Mouse (Mus musculus): ENCODE measurements around the gene Tdrd12. TPM values are rescaled to one million over a fixed set of nuclear protein-coding genes. Genes with fewer than 3 reads are reported as not detected.

The Tdrd12 gene
- 0.25 and 0.31 TPM in 2 replicates for polyA plus RNA-seq (2012; rRNA removed)

GRCm38 (mm10) chr7:35537562-35537961, at the start of gene Tdrd12:
Tdrd12 (minus strand) TSS chr7:35537745.

GRCm38 (mm10) chr7:35586055-35586905, 48.7 kb upstream of the Tdrd12 start, which contains the start of gene Ankrd27:
Ankrd27 (plus strand) TSS chr7:35586244.

GRCm38 (mm10) chr7:35585191-35586054, 47.9 kb upstream of the Tdrd12 start, which contains the start of gene Rgs9bp:
Rgs9bp (minus strand) TSS chr7:35585582.

GRCm38 (mm10) chr7:35556205-35556603, 18.7 kb upstream of the Tdrd12 start, which contains the start of gene Nudt19:
Nudt19 (minus strand) TSS chr7:35556304.

GRCm38 (mm10) chr7:35447996-35448846, 89.3 kb downstream of the Tdrd12 start, which contains the start of gene Slc7a9:
Slc7a9 (plus strand) TSS chr7:35448796.

Other genes with a start within 250 kb of the Tdrd12 start
- 16.8 and 18.1 TPM in 2 replicates for gene Gpatch1, start 219.3 kb downstream of the Tdrd12 start, polyA plus RNA-seq (2012; rRNA removed)
- 1.6 and 2.4 TPM in 2 replicates for gene Rhpn2, start 203.6 kb downstream of the Tdrd12 start, polyA plus RNA-seq (2012; rRNA removed)
- gene Faap24, start 140.9 kb downstream of the Tdrd12 start, polyA plus RNA-seq (2012; rRNA removed) = 6.9 and 7.5 TPM in 2 replicates
- gene Cep89, start 140.7 kb downstream of the Tdrd12 start, polyA plus RNA-seq (2012; rRNA removed) = 34.6 and 37.7 TPM in 2 replicates
- gene Slc7a9, start 88.9 kb downstream of the Tdrd12 start, polyA plus RNA-seq (2012; rRNA removed) = 0.07 and 0.21 TPM in 2 replicates
- 47.6 and 49.7 TPM in 2 replicates for gene Nudt19, start 18.6 kb upstream of the Tdrd12 start, polyA plus RNA-seq (2012; rRNA removed)
- gene Rgs9bp, start 47.8 kb upstream of the Tdrd12 start, polyA plus RNA-seq (2012; rRNA removed) = 0.23 and 0.26 TPM in 2 replicates
- gene Ankrd27, start 48.5 kb upstream of the Tdrd12 start, polyA plus RNA-seq (2012; rRNA removed) = 30.1 and 30.4 TPM in 2 replicates
- 217 and 222 TPM in 2 replicates for gene Pdcd5, start 109.8 kb upstream of the Tdrd12 start, polyA plus RNA-seq (2012; rRNA removed)
- gene Dpy19l3, start 216.7 kb upstream of the Tdrd12 start, polyA plus RNA-seq (2012; rRNA removed) = 20.4 and 23.1 TPM in 2 replicates

Data from central nervous system, embryonic 14 days (tissue).